Mouse (Mus musculus): Measurements from ENCODE around the gene Axdnd1. TPM values are rescaled to one million over a fixed set of nuclear protein-coding genes. Genes with fewer than 3 reads are reported as not detected.
"Not testable (repeated sequence)": the region's sequence is repeated elsewhere in the genome, so short reads cannot be mapped to it uniquely, and the experiment has no call there.

Axdnd1 gene
- polyA plus RNA-seq, 1 experiment from 2014 or later = not detected

DNA sequence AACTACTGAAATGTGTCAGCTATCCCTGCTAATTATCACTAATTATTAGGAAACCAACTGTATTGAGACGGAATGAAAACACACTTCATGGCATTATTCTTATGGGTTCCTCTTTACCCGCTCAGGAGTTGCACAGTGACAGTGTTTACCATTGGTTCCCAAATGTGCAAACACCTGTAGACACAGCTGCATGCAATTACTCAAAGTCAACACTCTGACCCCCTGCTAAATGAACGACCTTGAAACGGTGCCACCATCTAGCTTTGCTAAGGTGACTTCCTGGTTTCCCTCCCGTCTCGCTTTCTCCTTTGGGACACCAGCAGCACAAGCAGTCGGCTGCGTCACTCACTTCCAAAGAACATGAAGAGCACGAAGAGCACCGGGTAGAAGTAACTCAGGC lies 11.5 kb upstream of the Axdnd1 start:
- H3K27ac ChIP-seq (replicated peaks) = no peak overlapping the region
- ATAC-seq (ENCODE audit: low FRiP score) = no peak
- no peak overlapping the region for H3K9ac ChIP-seq (replicated peaks)
- H3K4me3 ChIP-seq (replicated peaks) = no peak overlapping the region
- H3K9me3 ChIP-seq (replicated peaks) = no peaks in the 10 kb centered on the region
- peaks cover 24% of the 10 kb centered on the region for H3K36me3 ChIP-seq
- no peaks in the 10 kb centered on the region for H3K4me1 ChIP-seq
- no peaks in the 10 kb centered on the region for H3K27me3 ChIP-seq (replicated peaks)
- H3K4me2 ChIP-seq = no peak overlapping the region
- 79% methylated on average over 10 of the region's 10 CpGs for WGBS

- WGBS = 83% methylated on average over 6 of the region's 6 CpGs
- ATAC-seq (ENCODE audit: low FRiP score) = no peak
Observed at GRCm38 (mm10) chr1:156428434-156428833, 7.5 kb upstream of the Axdnd1 start.

DNA sequence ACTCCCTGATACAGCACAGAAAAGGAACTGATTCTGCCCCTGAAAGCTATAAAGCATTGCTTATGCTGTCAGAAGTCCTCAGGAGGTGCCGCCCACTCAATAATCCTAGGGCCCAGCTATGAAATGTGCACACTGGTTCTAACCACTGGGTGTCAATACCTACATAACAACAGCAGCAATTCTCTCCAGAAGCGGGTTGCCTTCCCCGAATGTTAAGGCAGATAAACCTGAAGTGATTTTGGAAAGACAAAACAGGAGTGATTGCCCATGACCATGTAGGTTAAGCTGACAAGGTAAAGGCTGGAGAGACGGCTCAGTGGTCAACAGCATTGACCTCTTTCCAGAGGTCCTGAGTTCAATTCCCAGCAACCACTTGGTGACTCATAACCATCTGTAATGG lies 4.8 kb upstream of the Axdnd1 start:
- H3K9ac ChIP-seq (replicated peaks) = no peak overlapping the region
- H3K4me2 ChIP-seq = no peak overlapping the region
- no peak overlapping the region for H3K27ac ChIP-seq (replicated peaks)
- H3K4me1 ChIP-seq = peaks cover 5% of the 10 kb centered on the region; the same call in 1 of the 2 replicates
- no peak overlapping the region for H3K4me3 ChIP-seq (replicated peaks)
- 97% methylated on average over 4 of the region's 4 CpGs for WGBS
- H3K36me3 ChIP-seq = peaks cover 6% of the 10 kb centered on the region; the same call in 1 of the 2 replicates
- H3K9me3 ChIP-seq (replicated peaks) = no peaks in the 10 kb centered on the region
- ATAC-seq (ENCODE audit: low FRiP score) = no peak
- no peaks in the 10 kb centered on the region for H3K27me3 ChIP-seq (replicated peaks)

More at GRCm38 (mm10) chr1:156428434-156428833, 7.5 kb upstream of the Axdnd1 start:
- H3K9ac ChIP-seq (replicated peaks) = no peak overlapping the region
- H3K27me3 ChIP-seq (replicated peaks) = no peaks in the 10 kb centered on the region
- H3K9me3 ChIP-seq (replicated peaks) = no peaks in the 10 kb centered on the region
- H3K27ac ChIP-seq (replicated peaks) = no peak overlapping the region
- H3K4me3 ChIP-seq (replicated peaks) = no peak overlapping the region
- H3K4me2 ChIP-seq = no peak overlapping the region
- H3K36me3 ChIP-seq = peaks cover 13% of the 10 kb centered on the region; the same call in 1 of the 2 replicates
- H3K4me1 ChIP-seq = no peaks in the 10 kb centered on the region

DNA sequence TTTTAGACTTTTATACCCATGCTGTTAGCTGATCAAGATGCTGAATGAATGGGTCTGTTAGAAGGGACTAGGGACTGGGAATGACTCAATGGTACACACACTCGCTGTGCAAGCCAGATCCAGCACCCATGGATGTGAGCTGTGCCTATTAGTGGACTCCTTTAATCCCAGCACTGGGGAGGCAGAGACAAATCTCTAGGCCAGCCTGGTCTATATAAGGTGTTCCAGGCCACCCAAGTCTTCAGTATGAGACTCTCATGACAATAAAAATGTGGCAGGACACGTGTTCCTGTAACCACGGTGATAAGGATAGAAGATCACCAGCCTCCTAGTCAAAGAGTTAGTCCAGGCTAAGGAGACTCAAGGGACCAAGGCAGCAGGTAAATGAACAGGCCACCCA lies 3.1 kb upstream of the Axdnd1 start:
- Histone ChIP-seq H3K4me1 (peaks cover 9% of the 10 kb centered on the region), H3K27me3 (replicated peaks) (no peaks in the 10 kb centered on the region), H3K9me3 (replicated peaks) (no peaks in the 10 kb centered on the region), H3K4me2 (no peak overlapping the region), H3K9ac (replicated peaks) (no peak overlapping the region), H3K27ac (replicated peaks) (no peak overlapping the region), H3K36me3 (no peaks in the 10 kb centered on the region), H3K4me3 (replicated peaks) (no peak overlapping the region)
- 89% methylated on average over 3 of the region's 3 CpGs for WGBS
- ATAC-seq (ENCODE audit: low FRiP score) = no peak

DNA sequence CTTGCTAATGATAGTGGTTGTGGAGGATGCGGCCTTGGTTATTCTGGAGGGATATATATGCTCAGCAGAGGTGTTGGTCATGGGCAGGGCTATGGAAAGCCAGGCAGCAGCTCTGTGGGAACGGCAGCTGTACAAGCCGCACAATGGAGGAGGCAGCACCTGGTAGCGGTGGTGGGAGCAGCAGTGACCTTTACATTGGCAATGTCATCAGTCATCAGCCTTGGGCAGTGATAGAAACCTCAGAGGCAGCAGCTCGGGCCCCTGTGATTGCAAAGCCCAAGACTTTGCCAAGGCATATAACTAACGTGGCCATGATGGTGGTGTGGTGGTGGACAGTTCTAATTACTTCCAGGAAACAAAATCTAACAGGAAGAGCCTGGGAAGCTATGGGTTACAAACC lies 2.5 kb upstream of the Axdnd1 start:
- no peak overlapping the region for H3K4me3 ChIP-seq (replicated peaks)
- H3K36me3 ChIP-seq = no peaks in the 10 kb centered on the region
- peaks cover 9% of the 10 kb centered on the region for H3K4me1 ChIP-seq
- no peaks in the 10 kb centered on the region for H3K9me3 ChIP-seq (replicated peaks)
- no peak for ATAC-seq (ENCODE audit: low FRiP score)
- no peaks in the 10 kb centered on the region for H3K27me3 ChIP-seq (replicated peaks)
- H3K27ac ChIP-seq (replicated peaks) = no peak overlapping the region
- H3K9ac ChIP-seq (replicated peaks) = no peak overlapping the region
- WGBS = 85% methylated on average over 6 of the region's 6 CpGs
- no peak overlapping the region for H3K4me2 ChIP-seq

- no peak overlapping the region for H3K27ac ChIP-seq (replicated peaks)
- H3K9ac ChIP-seq (replicated peaks) = no peak overlapping the region
- no peaks in the 10 kb centered on the region for H3K27me3 ChIP-seq (replicated peaks)
- WGBS = 84% methylated on average over 6 of the region's 6 CpGs
- no peaks in the 10 kb centered on the region for H3K9me3 ChIP-seq (replicated peaks)
- no peak overlapping the region for H3K4me2 ChIP-seq
- no peaks in the 10 kb centered on the region for H3K36me3 ChIP-seq
- H3K4me1 ChIP-seq = peaks cover 9% of the 10 kb centered on the region
- H3K4me3 ChIP-seq (replicated peaks) = no peak overlapping the region
- ATAC-seq (ENCODE audit: low FRiP score) = no peak
Observed at GRCm38 (mm10) chr1:156422856-156423255, 1.9 kb upstream of the Axdnd1 start.

DNA sequence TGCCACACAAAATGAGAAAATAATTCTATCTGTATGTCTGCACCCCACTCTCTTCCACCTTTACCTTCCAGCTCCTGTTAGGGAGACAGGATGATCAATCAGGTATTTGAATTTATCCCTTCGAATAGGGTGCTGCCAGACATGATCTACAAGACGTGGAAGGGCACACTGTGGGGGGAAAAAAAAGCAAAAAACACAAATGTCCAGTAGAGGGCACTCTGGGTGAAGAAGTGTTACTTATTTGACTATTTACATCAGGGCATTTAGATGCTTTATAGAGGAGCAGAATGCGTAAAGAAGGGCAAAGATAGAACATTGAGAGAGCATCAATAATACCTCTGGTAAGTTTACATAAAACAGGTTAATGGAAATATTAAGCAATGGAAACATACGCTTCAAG lies 2.8 kb downstream of the Axdnd1 start:
- 62% methylated on average over 4 of the region's 4 CpGs for WGBS
- Histone ChIP-seq H3K4me1 (peaks cover 9% of the 10 kb centered on the region), H3K27ac (replicated peaks) (no peak overlapping the region), H3K9me3 (replicated peaks) (no peaks in the 10 kb centered on the region), H3K9ac (replicated peaks) (no peak overlapping the region), H3K4me2 (no peak overlapping the region), H3K27me3 (replicated peaks) (no peaks in the 10 kb centered on the region), H3K36me3 (no peaks in the 10 kb centered on the region), H3K4me3 (replicated peaks) (no peak overlapping the region)
- ATAC-seq (ENCODE audit: low FRiP score) = no peak

- H3K4me2 ChIP-seq = no peak overlapping the region
- no peaks in the 10 kb centered on the region for H3K27me3 ChIP-seq (replicated peaks)
- no peak overlapping the region for H3K27ac ChIP-seq (replicated peaks)
- no peak overlapping the region for H3K9ac ChIP-seq (replicated peaks)
- ATAC-seq (ENCODE audit: low FRiP score) = no peak
- H3K4me3 ChIP-seq (replicated peaks) = no peak overlapping the region
- WGBS = 72% methylated on average over 4 of the region's 4 CpGs
- H3K9me3 ChIP-seq (replicated peaks) = no peaks in the 10 kb centered on the region
- H3K4me1 ChIP-seq = no peaks in the 10 kb centered on the region
- H3K36me3 ChIP-seq = no peaks in the 10 kb centered on the region
Observed at GRCm38 (mm10) chr1:156408521-156408920, 12.4 kb downstream of the Axdnd1 start.

GRCm38 (mm10) chr1:156408004-156408403 lies 13.0 kb downstream of the Axdnd1 start:
- Histone ChIP-seq H3K36me3 (no peaks in the 10 kb centered on the region), H3K27ac (replicated peaks) (no peak overlapping the region), H3K9me3 (replicated peaks) (no peaks in the 10 kb centered on the region), H3K27me3 (replicated peaks) (no peaks in the 10 kb centered on the region), H3K4me2 (no peak overlapping the region), H3K4me3 (replicated peaks) (no peak overlapping the region), H3K4me1 (no peaks in the 10 kb centered on the region), H3K9ac (replicated peaks) (no peak overlapping the region)
- ATAC-seq (ENCODE audit: low FRiP score) = no peak
- WGBS = 61% methylated on average over 3 of the region's 3 CpGs

- no peak overlapping the region for H3K4me3 ChIP-seq (replicated peaks)
- no peak overlapping the region for H3K27ac ChIP-seq (replicated peaks)
- H3K36me3 ChIP-seq = no peaks in the 10 kb centered on the region
- no peaks in the 10 kb centered on the region for H3K9me3 ChIP-seq (replicated peaks)
- H3K4me1 ChIP-seq = no peaks in the 10 kb centered on the region
- no peak for ATAC-seq (ENCODE audit: low FRiP score)
- no peaks in the 10 kb centered on the region for H3K27me3 ChIP-seq (replicated peaks)
- no peak overlapping the region for H3K9ac ChIP-seq (replicated peaks)
- H3K4me2 ChIP-seq = no peak overlapping the region
- WGBS = 46% methylated on average over 10 of the region's 10 CpGs
Observed at GRCm38 (mm10) chr1:156403251-156403650, 17.7 kb downstream of the Axdnd1 start.

DNA sequence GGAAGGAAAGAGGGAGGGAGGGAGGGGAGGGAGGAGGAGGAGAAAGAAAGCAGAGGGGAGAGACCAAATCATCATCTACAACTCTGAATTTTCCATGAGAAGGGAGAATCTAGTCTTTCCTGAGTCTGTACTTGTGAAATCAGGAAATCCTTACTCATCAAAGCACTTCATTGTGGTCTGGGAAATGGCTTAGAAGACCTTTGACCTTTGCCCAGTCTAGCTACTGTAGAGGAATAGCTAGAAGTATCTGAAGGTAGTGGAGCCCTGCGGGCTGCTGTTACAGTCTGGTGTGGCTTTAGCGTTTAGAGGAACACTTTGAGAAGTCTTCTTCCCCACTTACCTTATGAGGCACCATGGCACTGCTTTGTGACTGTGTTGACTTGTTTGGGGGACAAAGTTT lies 18.5 kb downstream of the Axdnd1 start:
- Histone ChIP-seq H3K4me1 (no peaks in the 10 kb centered on the region), H3K4me3 (replicated peaks) (no peak overlapping the region), H3K9ac (replicated peaks) (no peak overlapping the region), H3K36me3 (no peaks in the 10 kb centered on the region), H3K27ac (replicated peaks) (no peak overlapping the region), H3K27me3 (replicated peaks) (no peaks in the 10 kb centered on the region), H3K9me3 (replicated peaks) (no peaks in the 10 kb centered on the region), H3K4me2 (no peak overlapping the region)
- no peak for ATAC-seq (ENCODE audit: low FRiP score)
- 61% methylated on average over 2 of the region's 2 CpGs for WGBS

- not testable (repeated sequence) for H3K9me3 ChIP-seq (replicated peaks); H3K9ac ChIP-seq (replicated peaks); H3K27ac ChIP-seq (replicated peaks); H3K36me3 ChIP-seq; H3K4me3 ChIP-seq (replicated peaks); H3K4me1 ChIP-seq; H3K27me3 ChIP-seq (replicated peaks); ATAC-seq (ENCODE audit: low FRiP score); H3K4me2 ChIP-seq
- WGBS = 62% methylated on average over 3 of the region's 3 CpGs
Observed at GRCm38 (mm10) chr1:156400159-156400558, 20.8 kb downstream of the Axdnd1 start.

GRCm38 (mm10) chr1:156393148-156393547 lies 27.8 kb downstream of the Axdnd1 start:
- H3K9ac ChIP-seq (replicated peaks) = no peak overlapping the region
- no peaks in the 10 kb centered on the region for H3K4me1 ChIP-seq
- ATAC-seq (ENCODE audit: low FRiP score) = no peak
- no peaks in the 10 kb centered on the region for H3K27me3 ChIP-seq (replicated peaks)
- no peak overlapping the region for H3K27ac ChIP-seq (replicated peaks)
- 91% methylated on average over 4 of the region's 4 CpGs for WGBS
- H3K36me3 ChIP-seq = no peaks in the 10 kb centered on the region
- H3K4me2 ChIP-seq = no peak overlapping the region
- H3K9me3 ChIP-seq (replicated peaks) = no peaks in the 10 kb centered on the region
- no peak overlapping the region for H3K4me3 ChIP-seq (replicated peaks)

Data from neural tube, embryonic 15.5 days (tissue).